Mouse (Mus musculus) 3T3-L1 (cell line): ENCODE measurements around the gene Mynn.
"Not testable (repeated sequence)": the region's sequence is repeated elsewhere in the genome, so short reads cannot be mapped to it uniquely, and the experiment has no call there.

Experiments
- DNase-seq: peaks from one replicate; pipeline ENCODE4 v3.0.0-alpha.2; 2015; ENCODE audit warnings: low read depth, low spot score

Mynn gene

GRCm38 (mm10) chr3:30602065-30602739 lies at the start of gene Mynn:
Gene Mynn (plus strand): TSS chr3:30602065.
- peak; percentile 97 for DNase-seq

- DNase-seq: no peak
These were observed 48.1 kb upstream of the Mynn start for GRCm38 (mm10) chr3:30553741-30554140.

- peak; percentile 63 for DNase-seq
These were observed 41.1 kb upstream of the Mynn start for GRCm38 (mm10) chr3:30560677-30561314.

GRCm38 (mm10) chr3:30566333-30566732 lies 35.5 kb upstream of the Mynn start:
- not testable (repeated sequence) for DNase-seq

- DNase-seq: no peak
These were observed 28.3 kb upstream of the Mynn start for GRCm38 (mm10) chr3:30573549-30573948.

GRCm38 (mm10) chr3:30588865-30589264 lies 13.0 kb upstream of the Mynn start:
- no peak for DNase-seq

GRCm38 (mm10) chr3:30592418-30592853 lies 9.4 kb upstream of the Mynn start:
- DNase-seq: peak; percentile 85

GRCm38 (mm10) chr3:30593719-30594485 lies 8.0 kb upstream of the Mynn start:
- DNase-seq: peak; percentile 54

GRCm38 (mm10) chr3:30595111-30595832 lies 6.6 kb upstream of the Mynn start:
- peak; percentile 15 for DNase-seq

GRCm38 (mm10) chr3:30597271-30597670 lies 4.6 kb upstream of the Mynn start:
- no peak for DNase-seq

- peak; percentile 67 for DNase-seq
These were observed 1.9 kb upstream of the Mynn start, which contains the start of gene Actrt3 for GRCm38 (mm10) chr3:30599711-30600545. Gene Actrt3 (minus strand): TSS chr3:30599939.

GRCm38 (mm10) chr3:30600717-30601116 lies 1.1 kb upstream of the Mynn start:
- peak; percentile 74 for DNase-seq

GRCm38 (mm10) chr3:30601175-30601574 lies 690 bp upstream of the Mynn start:
- peak; percentile 96 for DNase-seq

- DNase-seq: no peak
These were observed 228 bp upstream of the Mynn start for GRCm38 (mm10) chr3:30601610-30602064.

GRCm38 (mm10) chr3:30602740-30603098 lies 854 bp downstream of the Mynn start:
- peak; percentile 72 for DNase-seq

- DNase-seq: no peak
These were observed 1.4 kb downstream of the Mynn start for GRCm38 (mm10) chr3:30603256-30603655.

- DNase-seq: no peak
These were observed 7.1 kb downstream of the Mynn start for GRCm38 (mm10) chr3:30608999-30609398.

GRCm38 (mm10) chr3:30610930-30611329 lies 9.1 kb downstream of the Mynn start:
- no peak for DNase-seq

- no peak for DNase-seq
These were observed 18.3 kb downstream of the Mynn start for GRCm38 (mm10) chr3:30620132-30620531.

GRCm38 (mm10) chr3:30633681-30634080 lies 31.8 kb downstream of the Mynn start:
- peak; percentile 67 for DNase-seq

GRCm38 (mm10) chr3:30635629-30636028 lies 33.8 kb downstream of the Mynn start:
- DNase-seq: no peak
